Mouse (Mus musculus) liver, postnatal 0 days (tissue): Measurements from ENCODE around the gene Taf6.

Source experiments
- CTCF ChIP-seq: sonication (generic); IDR thresholded peaks from 2 replicates; pipeline ENCODE4 v1.5.1; 2016; ENCODE audit warnings: antibody characterized with exemption, low read depth
- EP300 ChIP-seq: IDR thresholded peaks from 2 replicates; pipeline ENCODE4 v1.6.1; 2016; ENCODE audit warnings: antibody characterized with exemption, low read depth, mild to moderate bottlenecking

DNA sequence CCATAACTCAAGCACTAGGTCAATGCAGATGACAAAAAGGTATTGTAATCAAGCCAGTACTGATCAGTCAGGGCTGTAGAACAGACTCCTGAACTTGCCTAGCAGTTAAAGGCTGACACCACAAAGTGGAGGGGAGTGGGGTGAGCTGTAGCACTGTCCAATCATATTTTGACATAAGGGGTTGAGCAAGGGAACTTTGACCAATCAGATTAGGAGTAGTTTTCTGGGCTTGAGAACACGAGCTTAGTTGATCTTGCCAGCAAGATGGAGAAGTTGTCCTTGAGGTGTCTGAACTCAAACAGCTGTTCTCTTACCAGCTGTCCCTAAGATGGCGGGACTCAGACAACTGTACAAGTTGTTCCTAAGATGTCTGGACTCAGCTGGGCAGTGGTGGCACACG is 14.0 kb downstream of the Taf6 start:
- no peak for TF ChIP-seq CTCF
- TF ChIP-seq EP300 = no peak
